Mouse (Mus musculus): ENCODE measurements around the gene Abca4. TPM values are rescaled to one million over a fixed set of nuclear protein-coding genes. Genes with fewer than 3 reads are reported as not detected.
"Not testable (repeated sequence)": the region's sequence is repeated elsewhere in the genome, so short reads cannot be mapped to it uniquely, and the experiment has no call there.

Abca4 gene
- polyA plus RNA-seq, 1 experiment = 8.2 TPM

GRCm38 (mm10) chr3:122209511-122209910 is 165.3 kb downstream of the Abca4 start:
- WGBS = 43% methylated on average over 11 of the region's 11 CpGs
- H3K27ac ChIP-seq (ENCODE audit: insufficient read depth, low read depth, low read length) = peak overlapping the region; percentile 61
- TF ChIP-seq CTCF (conservative IDR thresholded peaks at IDR 0.05; ENCODE audit: insufficient read depth, insufficient read length, low read depth, low read length) = no peak
- TF ChIP-seq POLR2A (IDR thresholded peaks at IDR 0.05; ENCODE audit: low read depth, low read length) = no peak
- no peaks in the 10 kb centered on the region for H3K36me3 ChIP-seq (ENCODE audit: control insufficient read depth, insufficient read depth, low read length)
- peaks cover 34% of the 10 kb centered on the region for H3K4me1 ChIP-seq (ENCODE audit: control insufficient read depth, insufficient read depth, low read length)
- DNase-seq = peak; percentile 85
- H3K27me3 ChIP-seq (replicated peaks; ENCODE audit: control insufficient read depth, insufficient read depth, low read length) = no peaks in the 10 kb centered on the region
- no peak overlapping the region for H3K4me3 ChIP-seq (ENCODE audit: insufficient read depth, low read depth, low read length)

GRCm38 (mm10) chr3:122210434-122210833 is 166.2 kb downstream of the Abca4 start:
- no peak for TF ChIP-seq POLR2A (IDR thresholded peaks at IDR 0.05; ENCODE audit: low read depth, low read length)
- no peak for TF ChIP-seq CTCF (conservative IDR thresholded peaks at IDR 0.05; ENCODE audit: insufficient read depth, insufficient read length, low read depth, low read length)
- Histone ChIP-seq H3K4me3 (ENCODE audit: insufficient read depth, low read depth, low read length) (no peak overlapping the region), H3K4me1 (ENCODE audit: control insufficient read depth, insufficient read depth, low read length) (peaks cover 38% of the 10 kb centered on the region), H3K27me3 (replicated peaks; ENCODE audit: control insufficient read depth, insufficient read depth, low read length) (no peaks in the 10 kb centered on the region), H3K27ac (ENCODE audit: insufficient read depth, low read depth, low read length) (peak overlapping the region; percentile 81), H3K36me3 (ENCODE audit: control insufficient read depth, insufficient read depth, low read length) (no peaks in the 10 kb centered on the region)
- 49% methylated on average over 5 of the region's 5 CpGs for whole genome bisulfite sequencing
- DNase-seq = peak; percentile 44

- H3K27me3 ChIP-seq (replicated peaks; ENCODE audit: control insufficient read depth, insufficient read depth, low read length) = no peaks in the 10 kb centered on the region
- no peak overlapping the region for H3K4me3 ChIP-seq (ENCODE audit: insufficient read depth, low read depth, low read length)
- WGBS = 73% methylated on average over 7 of the region's 7 CpGs
- TF ChIP-seq POLR2A (IDR thresholded peaks at IDR 0.05; ENCODE audit: low read depth, low read length) (no peak), CTCF (conservative IDR thresholded peaks at IDR 0.05; ENCODE audit: insufficient read depth, insufficient read length, low read depth, low read length) (no peak)
- peaks cover 35% of the 10 kb centered on the region for H3K4me1 ChIP-seq (ENCODE audit: control insufficient read depth, insufficient read depth, low read length)
- peak overlapping the region; percentile 81 for H3K27ac ChIP-seq (ENCODE audit: insufficient read depth, low read depth, low read length)
- peak; percentile 24 for DNase-seq
- H3K36me3 ChIP-seq (ENCODE audit: control insufficient read depth, insufficient read depth, low read length) = no peaks in the 10 kb centered on the region
Observed at GRCm38 (mm10) chr3:122210846-122211245, 166.6 kb downstream of the Abca4 start.

GRCm38 (mm10) chr3:122211446-122212125 is 167.3 kb downstream of the Abca4 start:
- no peak overlapping the region for H3K4me3 ChIP-seq (ENCODE audit: insufficient read depth, low read depth, low read length)
- DNase-seq = peak; percentile 48
- H3K36me3 ChIP-seq (ENCODE audit: control insufficient read depth, insufficient read depth, low read length) = no peaks in the 10 kb centered on the region
- no peaks in the 10 kb centered on the region for H3K27me3 ChIP-seq (replicated peaks; ENCODE audit: control insufficient read depth, insufficient read depth, low read length)
- peak overlapping the region; percentile 51; the same call in 1 of the 2 replicates for H3K27ac ChIP-seq (ENCODE audit: insufficient read depth, low read depth, low read length)
- WGBS = 66% methylated on average over 13 of the region's 13 CpGs
- H3K4me1 ChIP-seq (ENCODE audit: control insufficient read depth, insufficient read depth, low read length) = peaks cover 31% of the 10 kb centered on the region
- TF ChIP-seq CTCF (conservative IDR thresholded peaks at IDR 0.05; ENCODE audit: insufficient read depth, insufficient read length, low read depth, low read length) (no peak), POLR2A (IDR thresholded peaks at IDR 0.05; ENCODE audit: low read depth, low read length) (no peak)

- Histone ChIP-seq H3K36me3 (ENCODE audit: control insufficient read depth, insufficient read depth, low read length) (no peaks in the 10 kb centered on the region), H3K27me3 (replicated peaks; ENCODE audit: control insufficient read depth, insufficient read depth, low read length) (no peaks in the 10 kb centered on the region), H3K4me3 (ENCODE audit: insufficient read depth, low read depth, low read length) (no peak overlapping the region), H3K27ac (ENCODE audit: insufficient read depth, low read depth, low read length) (no peak overlapping the region), H3K4me1 (ENCODE audit: control insufficient read depth, insufficient read depth, low read length) (no peaks in the 10 kb centered on the region)
- DNase-seq = no peak
- 91% methylated on average over 3 of the region's 3 CpGs for WGBS
- no peak for TF ChIP-seq CTCF (conservative IDR thresholded peaks at IDR 0.05; ENCODE audit: insufficient read depth, insufficient read length, low read depth, low read length)
- no peak for TF ChIP-seq POLR2A (IDR thresholded peaks at IDR 0.05; ENCODE audit: low read depth, low read length)
Observed at GRCm38 (mm10) chr3:122221240-122222036, 177.2 kb downstream of the Abca4 start.

GRCm38 (mm10) chr3:122226972-122227371 is 182.7 kb downstream of the Abca4 start:
- DNase-seq; H3K27me3 ChIP-seq (replicated peaks; ENCODE audit: control insufficient read depth, insufficient read depth, low read length); H3K4me3 ChIP-seq (ENCODE audit: insufficient read depth, low read depth, low read length); H3K36me3 ChIP-seq (ENCODE audit: control insufficient read depth, insufficient read depth, low read length); H3K27ac ChIP-seq (ENCODE audit: insufficient read depth, low read depth, low read length); H3K4me1 ChIP-seq (ENCODE audit: control insufficient read depth, insufficient read depth, low read length): not testable (repeated sequence)
- 55% methylated on average over 6 of the region's 6 CpGs for WGBS

Other genes with a start within 250 kb of the Abca4 start
- 25.5 and 48.2 TPM in 2 replicates for gene Abcd3, start 229.1 kb upstream of the Abca4 start, polyA plus RNA-seq (2012; rRNA removed)
- 28.4 and 31.7 TPM in 2 replicates for gene Arhgap29, start 91.9 kb upstream of the Abca4 start, polyA plus RNA-seq (2012; rRNA removed)
- 227 and 313 TPM in 2 replicates for gene Gclm, start 201.1 kb downstream of the Abca4 start, polyA plus RNA-seq (2012; rRNA removed)
- 6.6 and 7.9 TPM in 2 replicates for gene Dnttip2, start 229.9 kb downstream of the Abca4 start, polyA plus RNA-seq (2012; rRNA removed)
- 41.3 and 45.1 TPM in 2 replicates for gene Bcar3, start 249.7 kb downstream of the Abca4 start, polyA plus RNA-seq (2012; rRNA removed)